Mouse (Mus musculus) left cerebral cortex, adult 11 months (tissue): ENCODE results near the gene Cabp2.
"Not testable (repeated sequence)": the region's sequence is repeated elsewhere in the genome, so short reads cannot be mapped to it uniquely, and the experiment has no call there.

ENCODE experiments used
- DNase-seq: peaks from one replicate; pipeline ENCODE4 v3.0.0; 2022; ENCODE audit warnings: low spot score

The Cabp2 gene

DNA sequence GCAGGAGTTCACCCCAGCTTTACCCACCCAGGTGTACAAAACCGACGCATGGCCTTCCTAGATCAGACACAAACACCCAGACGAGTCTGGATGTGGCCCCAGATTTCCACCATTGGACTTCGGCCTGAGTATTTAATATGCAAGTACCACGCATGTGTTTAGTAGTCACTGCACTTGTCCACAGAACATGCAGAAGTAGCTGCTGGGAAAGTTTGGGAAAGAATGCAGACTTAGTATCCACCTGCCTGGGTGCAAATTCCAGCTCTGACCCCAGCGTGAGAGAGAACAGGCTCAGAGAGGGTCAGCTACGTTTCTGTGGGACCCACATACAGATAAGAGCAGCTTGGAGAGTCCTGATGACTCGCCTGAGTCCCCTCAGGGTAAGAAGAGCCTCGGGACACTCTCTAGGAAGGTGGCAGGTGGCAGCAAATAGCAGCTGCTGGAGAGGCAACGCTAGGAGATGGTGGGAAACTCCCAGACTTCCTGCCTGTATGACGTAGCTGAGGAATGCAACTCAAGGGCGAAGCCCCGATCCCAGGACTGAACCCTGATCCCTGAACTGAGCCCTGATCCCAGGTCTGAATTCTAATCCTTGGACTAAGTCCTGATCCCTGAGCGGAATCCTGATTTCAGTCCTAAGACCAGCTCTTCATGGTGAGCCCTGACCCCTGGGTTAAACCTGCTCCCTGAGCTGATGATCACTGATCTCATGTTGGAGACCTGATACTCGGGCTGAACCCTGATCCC is 25.3 kb upstream of the Cabp2 start:
- no peak for DNase-seq

DNA sequence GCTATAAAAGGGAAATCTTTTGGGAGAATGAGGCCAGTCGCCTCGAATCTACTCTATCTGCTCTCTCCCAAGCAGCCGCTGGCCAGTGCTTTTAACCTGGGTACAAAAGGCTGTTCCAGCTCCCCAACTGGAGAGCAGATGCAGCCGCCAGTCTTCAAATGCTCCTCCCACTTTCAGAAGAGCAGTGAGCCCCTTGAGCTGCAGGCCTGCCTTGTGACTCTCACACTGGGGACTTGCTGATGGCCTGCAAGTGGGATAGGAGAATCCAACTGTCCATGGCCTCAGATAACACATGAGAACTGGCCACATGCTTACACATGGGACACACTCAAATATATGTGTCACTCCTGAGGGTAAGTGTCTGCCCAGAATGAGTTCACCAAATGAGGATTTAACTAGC is 24.7 kb upstream of the Cabp2 start:
- DNase-seq = no peak

DNA sequence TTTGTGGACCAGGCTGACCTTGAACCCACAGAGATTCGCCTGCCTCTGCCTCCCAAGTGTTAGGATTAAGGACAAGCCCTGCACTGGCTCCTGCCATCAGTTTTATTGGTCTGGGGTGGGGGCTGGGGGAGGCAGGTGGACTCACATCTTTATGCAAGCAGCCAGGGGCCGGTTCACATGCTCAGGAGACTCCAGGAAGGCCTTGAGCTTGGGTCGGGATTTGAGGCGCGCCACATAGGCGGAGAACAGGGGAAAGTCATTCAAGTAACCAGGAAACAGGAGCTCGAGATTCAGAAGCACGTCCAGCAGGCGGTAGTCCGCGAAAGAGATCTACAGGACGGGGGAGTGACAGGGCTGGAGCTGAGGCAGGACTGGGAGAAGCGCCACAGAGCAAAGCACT is 24.0 kb upstream of the Cabp2 start:
- DNase-seq = no peak

DNA sequence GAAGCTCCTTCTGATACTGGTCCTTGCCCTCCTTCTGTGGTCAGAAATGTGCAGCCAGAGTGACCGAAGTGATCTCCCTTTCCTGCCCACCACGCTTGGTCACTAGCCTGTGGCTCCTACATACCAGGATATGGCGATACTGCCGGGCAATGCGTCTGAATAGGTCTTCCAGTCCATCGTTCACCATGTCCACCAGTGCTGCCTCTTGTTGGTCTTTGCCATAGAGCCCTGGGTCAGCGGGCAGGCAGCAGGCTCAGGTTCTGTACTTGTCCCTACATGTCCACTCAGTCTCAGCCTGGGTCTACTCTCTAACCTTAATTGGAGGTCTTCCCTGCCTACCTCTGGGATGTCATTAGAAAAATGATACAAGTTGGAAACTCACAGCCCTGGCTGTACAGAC is 23.4 kb upstream of the Cabp2 start:
- DNase-seq = no peak

DNA sequence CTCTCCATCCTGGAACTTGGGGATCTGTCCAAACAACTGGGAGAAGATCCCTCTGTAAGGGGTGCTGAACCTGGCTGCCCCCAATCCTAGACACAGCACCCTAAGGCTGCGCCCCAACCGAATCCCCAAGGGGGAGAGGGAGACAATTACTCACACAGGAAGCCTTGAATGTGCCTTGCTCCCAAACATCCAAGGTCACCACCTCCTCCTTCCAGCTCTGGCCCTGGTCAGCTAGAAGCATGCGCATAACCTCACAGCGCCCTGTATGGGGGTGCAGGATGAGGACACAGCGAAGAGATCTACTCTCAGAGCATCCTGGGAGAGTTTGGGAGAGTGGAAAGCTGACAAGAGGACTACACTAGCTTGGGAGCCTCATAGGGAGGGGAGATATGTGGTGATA is 22.8 kb upstream of the Cabp2 start:
- DNase-seq = no peak

DNA sequence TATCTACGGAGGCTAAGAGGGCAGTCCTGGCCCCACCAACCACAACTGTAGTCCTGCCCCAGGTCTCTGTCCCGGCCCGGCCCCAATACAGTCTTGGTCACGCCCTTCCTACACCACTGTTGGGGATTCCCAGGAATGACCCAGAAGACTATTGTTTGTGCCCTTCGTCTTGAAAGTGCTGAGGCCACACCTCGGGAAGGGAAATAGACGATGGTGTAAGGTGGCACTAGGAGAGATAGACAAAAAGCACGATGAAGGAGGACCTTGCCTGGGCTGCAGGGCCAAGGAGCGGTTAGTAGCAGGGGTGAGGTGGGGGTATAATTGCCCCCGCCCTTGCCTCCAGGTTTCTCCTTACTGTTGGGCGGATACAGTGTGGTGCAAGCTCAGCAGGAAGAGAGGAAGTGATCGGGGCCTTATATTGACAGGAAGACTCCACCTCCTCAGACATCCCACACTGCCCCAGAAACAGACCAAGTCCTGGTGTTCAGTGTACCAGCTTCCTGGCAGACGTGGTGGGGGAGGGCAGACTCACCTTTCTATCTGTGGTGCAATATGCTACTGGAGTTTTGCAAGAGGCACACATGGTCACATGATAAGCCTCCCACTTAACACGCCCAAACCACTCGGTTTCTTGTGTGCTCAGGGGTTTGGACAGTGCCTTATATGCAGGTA is 22.2 kb upstream of the Cabp2 start, which contains the start of gene Gstp3:
Gene Gstp3, minus strand, starts transcription at position 501 of the 672 bp plus-strand sequence.
- DNase-seq = no peak

DNA sequence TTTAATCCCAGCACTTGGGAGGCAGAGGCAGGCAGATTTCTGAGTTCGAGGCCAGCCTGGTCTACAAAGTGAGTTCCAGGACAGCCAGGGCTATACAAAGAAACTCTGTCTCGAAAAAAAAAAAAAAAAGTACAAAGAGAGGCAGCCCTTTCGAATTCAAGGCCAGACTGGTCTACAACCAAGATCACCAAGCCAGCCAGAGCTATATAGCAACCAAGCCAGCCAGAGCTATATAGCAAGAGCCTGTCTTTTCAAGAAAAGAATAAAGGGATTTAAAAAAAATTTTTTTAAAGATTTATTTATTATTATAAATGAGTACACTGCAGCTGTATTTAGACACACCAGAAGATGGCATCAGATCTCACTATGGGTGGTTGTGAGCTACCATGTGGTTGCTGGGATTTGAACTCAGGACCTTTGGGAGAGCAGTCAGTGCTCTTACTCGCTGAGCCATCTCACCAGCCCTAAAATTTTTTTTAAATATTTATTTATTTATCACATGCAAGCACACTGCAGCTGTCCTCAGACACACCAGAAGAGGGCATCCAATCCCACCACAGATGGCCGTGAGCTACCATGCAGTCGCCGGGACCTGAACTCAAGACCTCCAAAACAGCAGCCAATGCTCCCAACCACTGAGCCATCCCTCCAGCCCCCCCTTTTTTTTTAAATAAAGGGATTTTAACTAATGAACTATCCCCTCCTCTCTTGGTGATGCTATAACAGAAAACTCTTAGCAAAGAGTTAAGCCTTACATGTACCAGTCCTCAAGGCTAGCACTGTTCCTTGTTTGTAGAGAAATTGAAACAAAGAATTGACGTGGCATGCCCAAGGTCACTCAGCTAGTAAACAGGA is 21.1 kb upstream of the Cabp2 start:
- DNase-seq = not testable (repeated sequence)

DNA sequence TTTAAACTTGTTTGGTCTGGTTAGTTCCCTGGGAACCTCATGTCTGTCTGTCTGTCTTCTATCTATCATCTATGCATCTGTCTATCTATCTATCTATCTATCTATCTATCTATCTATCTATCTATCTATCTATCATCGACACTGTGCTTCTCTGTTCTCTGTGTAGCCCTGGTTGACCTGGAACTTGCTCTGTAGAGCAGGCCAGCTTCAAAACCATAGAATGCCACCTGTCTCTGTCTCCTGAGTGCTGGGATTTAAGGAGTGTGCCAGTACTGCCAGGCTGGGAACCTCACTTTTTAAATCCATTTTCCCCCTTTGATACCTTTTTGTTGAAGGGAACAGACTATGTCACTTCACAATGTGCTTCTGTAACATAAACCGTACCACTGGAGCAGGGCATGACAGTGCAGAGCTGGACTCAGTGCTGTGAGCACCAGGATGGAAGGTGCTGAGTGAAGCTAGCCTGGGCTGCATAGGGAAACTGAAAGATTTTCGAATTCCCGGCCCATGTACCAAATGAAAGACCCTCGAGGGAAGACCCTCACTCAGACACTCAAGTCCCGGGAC is 20.4 kb upstream of the Cabp2 start:
- no peak for DNase-seq

DNA sequence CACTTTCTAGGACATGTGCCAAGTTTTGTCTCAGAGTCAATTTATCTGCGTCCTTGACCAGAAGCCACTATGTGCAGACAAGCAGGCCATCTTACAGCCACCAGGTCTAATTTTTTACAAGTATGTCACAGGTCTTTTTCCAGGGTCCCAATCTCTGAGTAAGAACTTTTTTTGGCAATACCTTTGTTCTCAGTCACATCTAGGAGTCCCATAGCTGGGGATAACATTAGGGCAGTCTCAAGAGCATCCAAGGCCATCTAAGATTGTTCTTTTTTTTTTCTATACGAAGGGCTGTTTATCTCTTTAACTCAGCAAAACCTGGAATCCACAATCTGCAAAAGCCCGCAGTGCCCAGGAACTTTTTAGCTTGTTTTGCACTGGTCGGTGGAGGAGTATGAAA is 18.0 kb upstream of the Cabp2 start:
- DNase-seq = not testable (repeated sequence)

DNA sequence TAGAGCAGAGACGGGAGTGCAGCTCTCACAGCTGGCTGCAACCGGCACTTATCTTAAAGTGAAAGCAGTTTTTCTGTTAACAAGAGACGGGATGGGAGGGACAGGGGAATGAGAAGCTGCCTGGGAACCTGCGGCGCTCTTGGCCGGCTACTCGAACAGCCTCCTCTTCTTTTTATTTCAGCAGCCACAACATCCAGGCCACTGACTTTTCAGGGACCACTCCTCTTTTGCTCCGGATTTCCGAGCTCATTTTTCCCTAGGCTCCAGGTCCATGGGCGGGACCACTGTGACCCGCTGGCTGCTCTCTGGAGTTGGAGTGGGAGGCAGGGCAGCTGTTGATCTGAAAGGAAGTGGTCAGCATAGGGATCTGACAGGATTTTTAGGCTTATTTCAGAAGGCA is 16.9 kb upstream of the Cabp2 start:
- not testable (repeated sequence) for DNase-seq

DNA sequence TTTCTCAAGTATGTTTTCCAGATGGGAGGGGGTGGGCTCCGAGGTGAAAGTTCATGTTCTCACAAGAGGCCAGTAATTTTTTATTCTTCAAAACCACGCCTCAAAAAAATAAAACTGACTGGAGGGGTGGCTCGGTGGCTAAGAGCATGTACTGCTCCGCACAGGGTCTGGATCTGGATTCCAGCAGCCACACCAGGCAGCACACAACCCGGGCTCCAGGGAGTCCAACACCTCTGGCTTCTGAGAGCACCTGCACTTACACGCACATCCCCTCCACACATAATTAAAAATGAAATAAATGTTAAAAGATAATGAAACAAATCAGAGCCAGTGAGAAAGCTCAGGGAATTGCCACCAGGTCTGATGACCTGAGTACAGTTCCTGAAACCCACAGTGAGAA is 15.1 kb upstream of the Cabp2 start:
- no peak for DNase-seq

DNA sequence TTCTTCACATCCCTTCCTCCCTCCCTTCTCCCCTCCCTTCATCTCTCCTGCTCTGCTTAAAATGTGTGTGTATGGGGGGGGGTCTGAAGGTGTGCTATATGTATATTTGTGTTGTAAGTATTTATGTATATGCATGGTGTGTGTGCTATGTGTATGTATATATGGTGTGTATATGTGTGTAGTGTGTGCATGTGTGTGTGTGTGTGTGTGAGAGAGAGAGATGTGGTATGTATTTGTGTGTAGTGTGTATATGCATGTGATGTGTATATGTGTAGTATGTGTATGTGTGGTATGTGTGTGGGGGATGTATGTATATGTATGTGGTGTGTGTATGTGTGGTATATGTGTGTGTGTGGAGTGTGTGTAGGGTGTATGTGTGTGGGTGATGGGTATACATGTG is 14.5 kb upstream of the Cabp2 start:
- DNase-seq = no peak

DNA sequence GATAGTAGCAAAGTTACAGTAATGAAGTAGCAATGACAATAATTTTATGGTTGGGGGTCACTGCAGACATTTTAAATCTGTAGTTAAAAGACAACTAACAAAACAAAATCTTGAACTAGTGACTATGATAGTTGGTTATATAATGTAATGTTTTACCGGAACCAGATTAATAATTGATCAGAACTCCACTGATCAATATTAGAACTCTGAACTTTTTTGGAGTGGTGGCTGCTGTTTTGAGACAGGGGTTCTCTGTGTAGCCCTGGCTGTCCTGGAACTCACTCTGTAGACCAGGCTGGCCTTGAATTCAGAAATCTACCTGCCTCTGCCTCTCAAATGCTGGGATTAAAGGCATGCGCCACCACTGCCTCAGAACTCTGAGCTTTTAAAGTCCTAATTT is 13.1 kb upstream of the Cabp2 start:
- not testable (repeated sequence) for DNase-seq

DNA sequence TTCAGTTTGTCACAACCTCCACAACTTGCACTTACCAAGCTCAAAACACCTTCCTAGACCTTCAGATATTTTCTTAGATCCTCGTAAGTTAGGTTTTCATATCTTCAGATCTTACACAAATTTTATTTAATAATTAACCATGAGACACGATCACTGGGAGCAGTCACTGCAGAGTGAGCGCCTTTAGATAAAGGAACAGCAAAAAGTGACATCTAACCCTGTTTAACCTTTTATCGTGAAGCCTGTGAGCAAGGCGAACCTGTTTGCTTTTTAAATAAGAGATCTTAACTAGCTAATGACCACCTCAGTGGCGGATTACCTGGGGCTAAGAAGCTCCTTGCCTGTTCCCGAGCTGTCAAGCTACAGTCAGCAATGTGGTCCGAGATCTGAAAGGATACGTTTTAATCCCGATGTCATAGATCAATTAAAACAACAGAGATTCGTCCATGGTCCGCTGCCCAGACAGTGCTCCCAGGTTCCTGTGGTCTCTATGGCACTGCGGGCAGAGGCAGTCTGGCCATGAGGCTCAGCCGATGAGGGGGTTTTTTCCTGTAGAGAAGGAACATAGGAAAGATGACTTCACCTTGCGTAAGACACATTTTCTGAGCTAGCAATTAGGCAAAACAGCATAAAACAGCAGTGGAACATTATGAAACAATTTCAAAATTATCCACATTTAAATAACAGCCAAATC is 12.5 kb upstream of the Cabp2 start:
- DNase-seq = no peak

DNA sequence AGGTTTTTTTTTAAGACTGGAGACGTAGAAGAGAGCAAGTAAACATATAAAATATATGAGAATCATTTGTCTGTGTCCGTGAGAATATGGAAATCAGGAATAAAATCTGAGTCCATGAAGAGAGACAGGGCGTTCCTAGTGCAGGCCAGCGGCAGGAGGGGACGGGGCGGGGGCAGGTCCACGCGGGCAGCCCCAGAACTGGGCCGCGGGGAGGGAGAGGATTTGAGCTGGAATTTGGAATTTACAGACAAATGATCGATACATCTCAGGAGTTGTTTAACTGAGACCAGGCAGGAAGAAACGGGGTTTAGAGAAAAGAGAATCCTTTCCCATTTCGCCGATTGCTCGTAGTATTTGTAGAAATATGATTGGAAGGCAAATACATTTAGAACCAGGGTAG is 11.1 kb upstream of the Cabp2 start:
- no peak for DNase-seq

DNA sequence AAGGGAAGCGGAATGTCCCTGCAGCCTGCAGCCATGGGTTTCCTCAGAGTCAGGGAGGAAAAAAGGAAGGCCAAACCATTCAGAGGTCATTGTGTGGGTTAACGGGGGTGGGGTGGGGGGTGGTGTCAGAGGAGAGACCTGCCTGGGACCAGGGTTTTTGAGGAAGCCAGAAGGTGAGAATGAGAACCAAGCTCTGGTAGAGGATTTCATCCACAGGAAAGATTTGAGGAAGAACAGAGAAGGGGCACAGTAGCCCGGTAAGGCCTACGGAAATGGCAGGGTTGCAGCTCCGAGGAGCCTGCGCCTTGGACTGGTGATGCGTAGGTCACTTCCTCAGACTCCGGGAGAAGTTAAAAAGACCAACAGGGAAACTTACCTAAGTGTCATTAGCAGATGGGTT is 10.6 kb upstream of the Cabp2 start:
- no peak for DNase-seq

DNA sequence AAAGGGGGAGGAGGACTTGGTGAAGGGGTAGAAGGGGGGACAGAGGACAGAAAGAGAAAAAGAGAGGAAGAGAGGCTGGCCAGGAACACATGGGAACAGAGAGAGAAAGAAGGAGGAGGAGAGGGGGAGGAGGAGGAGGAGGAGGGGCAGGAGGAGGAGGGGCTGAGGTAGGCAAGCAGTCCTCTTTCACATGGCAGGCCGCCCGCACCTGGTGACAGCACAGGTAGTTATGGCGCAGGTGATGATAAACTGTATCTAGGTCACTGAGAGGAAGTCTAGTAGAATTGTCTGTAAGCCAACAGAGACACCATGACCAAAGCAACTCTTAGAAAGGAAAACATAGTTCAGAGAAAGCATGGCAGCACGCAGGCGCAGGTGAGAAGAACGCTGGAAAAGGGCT is 10.0 kb upstream of the Cabp2 start:
- DNase-seq = no peak

DNA sequence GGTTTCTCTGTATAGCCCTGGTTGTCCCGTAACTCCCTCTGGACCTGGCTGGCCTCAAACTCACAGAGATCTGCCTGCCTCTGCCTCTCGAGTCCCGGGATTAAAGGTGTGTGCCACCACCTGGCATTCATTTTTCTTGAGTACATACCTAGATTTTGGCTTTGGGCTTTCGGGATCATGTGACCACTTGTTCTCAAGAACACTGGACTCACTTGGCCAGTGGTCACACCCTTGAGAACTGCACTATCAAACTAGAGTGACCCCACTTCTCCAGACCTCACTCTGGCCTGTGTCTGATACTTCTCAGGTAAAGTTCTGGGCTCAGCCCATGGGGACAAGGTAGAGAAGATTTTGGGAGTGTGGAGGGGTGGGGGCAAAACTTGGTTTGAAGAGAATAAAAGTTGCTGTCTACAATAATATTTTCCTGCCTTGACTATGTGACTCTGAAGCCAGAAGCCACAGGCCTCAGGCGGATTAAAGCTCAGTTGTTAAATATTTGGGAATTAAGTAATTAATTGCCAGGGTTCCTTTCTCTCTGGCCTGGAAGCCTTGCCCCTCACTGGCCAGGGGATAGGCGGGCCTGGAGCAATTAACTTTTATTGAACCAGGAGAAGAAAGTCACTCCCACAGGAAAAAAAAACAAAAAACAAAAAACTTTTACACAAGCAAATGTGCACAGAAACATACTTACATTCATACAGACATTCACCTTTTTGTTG is 8.5 kb upstream of the Cabp2 start:
- no peak for DNase-seq

DNA sequence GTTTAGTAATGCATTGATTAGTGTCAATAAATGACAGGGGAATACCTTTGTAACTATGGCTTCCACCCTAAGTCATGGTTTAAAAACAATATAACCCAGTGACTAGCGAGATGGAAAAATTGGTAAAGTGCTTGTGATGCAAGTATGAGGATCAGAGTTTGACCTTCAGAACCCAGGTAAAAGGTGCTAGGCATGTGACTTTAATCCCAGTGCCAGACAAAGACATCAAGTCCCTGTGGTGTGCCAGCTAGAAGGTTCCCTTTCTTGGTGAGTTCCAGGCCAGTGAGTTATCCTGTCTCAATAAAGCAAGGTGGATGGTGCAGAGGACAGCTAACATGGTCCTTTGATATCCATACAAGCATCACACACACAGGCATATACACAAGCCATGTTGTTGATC is 5.8 kb upstream of the Cabp2 start:
- DNase-seq = no peak

DNA sequence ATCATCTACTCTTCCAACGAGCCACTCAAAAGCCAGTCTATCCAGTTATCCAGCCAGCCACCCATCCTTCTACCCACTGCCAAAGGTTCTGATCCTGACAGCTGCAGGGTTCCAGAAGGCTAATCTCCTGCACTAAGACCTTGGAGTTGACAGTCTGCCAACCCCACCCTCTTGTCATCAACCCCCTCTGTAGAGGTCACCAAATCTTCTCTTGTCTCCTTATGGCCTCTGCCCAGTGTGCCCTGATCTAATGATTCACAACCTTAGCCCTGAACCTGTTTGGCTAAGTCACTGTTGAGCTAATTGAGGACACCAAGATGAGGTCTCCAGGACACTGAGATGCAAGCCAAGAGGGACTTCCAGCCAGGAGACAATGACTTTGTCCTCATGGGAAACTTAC is 1.8 kb upstream of the Cabp2 start:
- no peak for DNase-seq

DNA sequence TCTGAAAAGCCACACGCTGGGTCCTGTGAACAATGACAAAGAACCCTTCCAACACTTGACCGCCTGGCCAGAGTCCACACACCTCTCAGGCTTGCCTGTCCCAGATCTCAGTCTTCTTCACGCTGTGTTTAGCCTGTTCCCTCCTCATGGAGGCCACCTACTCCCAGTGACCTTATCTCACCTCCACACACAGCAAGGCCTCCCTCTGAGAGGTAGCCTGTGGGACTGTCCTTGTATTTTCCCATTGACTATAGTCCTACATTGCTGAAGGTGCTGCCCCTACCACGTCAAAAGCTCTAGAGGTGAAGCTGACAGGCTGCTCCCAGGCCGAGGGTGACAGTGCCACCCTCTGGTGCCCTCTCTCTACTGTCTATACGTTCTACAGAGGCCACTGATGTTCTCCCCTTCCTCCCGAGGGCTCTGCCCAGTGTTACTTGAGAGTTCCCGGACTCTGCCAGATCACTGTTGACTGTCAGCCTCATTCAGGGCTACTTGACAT is 818 bp upstream of the Cabp2 start:
- no peak for DNase-seq
